Comparison of ENCODE assay signal across 12 mouse cellular contexts in the genomic region with DNA sequence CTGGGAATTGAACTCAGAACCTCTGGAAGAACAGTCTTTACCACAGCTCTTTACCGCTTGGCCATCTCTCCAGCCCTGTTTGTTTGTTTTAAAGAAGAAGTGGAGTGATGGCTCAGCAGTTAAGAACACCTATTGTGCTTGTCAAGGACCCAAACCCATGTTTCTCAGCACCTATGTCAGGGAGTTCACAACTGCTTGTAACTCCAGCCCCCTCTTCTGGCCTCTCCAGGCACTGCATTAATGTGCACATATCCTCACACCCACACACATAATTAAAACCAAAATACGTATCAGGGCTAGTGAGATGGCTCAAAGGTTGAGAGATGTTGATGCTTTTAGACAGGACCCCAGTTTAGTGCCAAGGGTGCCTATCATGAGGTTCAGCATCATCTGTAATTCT.
DNase-seq lines count a peak whose midpoint lies in the region; ATAC-seq and TF ChIP-seq lines count a peak whose summit lies in the region.
"Had no signal": no experiment of that assay in that cellular context is flagged by ENCODE, and none has a peak within 500 bp of the region (broad histone marks: within the 10 kb centered on the region; RNA-seq: fewer than 3 reads in every experiment).

No protein-coding gene starts in this region.

- intact Hi-C loops in heart, adult 2 months (cut with DNase I): no loop called here

- no peak overlapping the region for H3K9ac ChIP-seq in heart, adult 2 months (ENCODE audit: low read depth, low read length)
- H3K9ac ChIP-seq in ES-Bruce4 (ENCODE audit: low read depth, poor library complexity, severe bottlenecking): no peak overlapping the region
- H3K9ac ChIP-seq: limb, embryonic 13.5 days had no signal

- no peak for DNase-seq in heart, adult 2 months
- no peak for DNase-seq in heart, embryonic 10.5 days (ENCODE audit: low spot score)
- DNase-seq in lung, postnatal 36 days: peak; percentile 15
- no peak for DNase-seq in lung, adult 2 months
- DNase-seq in induced T-regulatory cell, adult 2 months (ENCODE audit: low read depth): peak; percentile 42
- no peak for DNase-seq in right cerebral cortex, postnatal 25 days
- DNase-seq: cerebellum, postnatal 36 days; kidney, adult 8-10 months had no signal

- H3K36me3 ChIP-seq in heart, adult 2 months (ENCODE audit: control insufficient read depth, insufficient read depth, low read length): no peaks in the 10 kb centered on the region
- no peaks in the 10 kb centered on the region for H3K36me3 ChIP-seq in heart, embryonic 10.5 days
- no peaks in the 10 kb centered on the region for H3K36me3 ChIP-seq in ES-Bruce4 (ENCODE audit: control insufficient read depth, insufficient read depth, low read length, poor library complexity, severe bottlenecking)
- H3K36me3 ChIP-seq: G1E; limb, embryonic 13.5 days had no signal

- no peak for TF ChIP-seq EP300 in heart, adult 2 months (IDR thresholded peaks at IDR 0.05; ENCODE audit: insufficient read depth, low read depth, low read length)
- no peak for TF ChIP-seq EP300 in ES-Bruce4 (IDR thresholded peaks at IDR 0.05; ENCODE audit: insufficient read depth, low read depth, low read length)

- H3K79me2 ChIP-seq in heart, adult 2 months (replicated peaks; ENCODE audit: control insufficient read depth, insufficient read depth, low read length): no peaks in the 10 kb centered on the region

- H3K27me3 ChIP-seq in heart, adult 2 months (ENCODE audit: control insufficient read depth, insufficient read depth, low read length): no peaks in the 10 kb centered on the region
- no peaks in the 10 kb centered on the region for H3K27me3 ChIP-seq in heart, embryonic 10.5 days (ENCODE audit: insufficient read depth, poor library complexity, severe bottlenecking)
- no peaks in the 10 kb centered on the region for H3K27me3 ChIP-seq in ES-Bruce4 (ENCODE audit: control insufficient read depth, insufficient read depth, low read length, poor library complexity, severe bottlenecking)

- H3K9me3 ChIP-seq in heart, embryonic 10.5 days: no peaks in the 10 kb centered on the region
- no peaks in the 10 kb centered on the region for H3K9me3 ChIP-seq in ES-Bruce4 (replicated peaks; ENCODE audit: control insufficient read depth, insufficient read depth, low read length, poor library complexity, severe bottlenecking)
- H3K9me3 ChIP-seq: G1E; limb, embryonic 13.5 days had no signal

- H3K4me1 ChIP-seq in heart, adult 2 months (ENCODE audit: control insufficient read depth, insufficient read depth, low read length): no peaks in the 10 kb centered on the region
- peaks cover 12% of the 10 kb centered on the region for H3K4me1 ChIP-seq in heart, embryonic 10.5 days
- H3K4me1 ChIP-seq in lung, adult 2 months (ENCODE audit: control insufficient read depth, insufficient read depth, low read length): no peaks in the 10 kb centered on the region
- H3K4me1 ChIP-seq in ES-Bruce4 (ENCODE audit: control insufficient read depth, insufficient read depth, low read length): no peaks in the 10 kb centered on the region

- no peak overlapping the region for H3K4me3 ChIP-seq in heart, adult 2 months
- no peak overlapping the region for H3K4me3 ChIP-seq in heart, embryonic 10.5 days
- H3K4me3 ChIP-seq in lung, adult 2 months (replicated peaks; ENCODE audit: extremely low read depth, low read depth, low read length): no peak overlapping the region
- H3K4me3 ChIP-seq in ES-Bruce4 (ENCODE audit: low read depth, low read length): no peak overlapping the region
- H3K4me3 ChIP-seq: limb, embryonic 13.5 days had no signal

- ATAC-seq in frontal cortex, adult (ENCODE audit: low TSS enrichment): no peak

- 0 out of 2 replicates have a peak, but pooled peaks have one; percentile 19 for TF ChIP-seq CTCF in heart, adult 2 months (IDR thresholded peaks at IDR 0.05)
- TF ChIP-seq CTCF in lung, adult 2 months (IDR thresholded peaks at IDR 0.05; ENCODE audit: insufficient read depth, low read length): no peak
- TF ChIP-seq CTCF in ES-Bruce4 (IDR thresholded peaks at IDR 0.05; ENCODE audit: low read depth, low read length): peak; percentile 63

- 88% methylated on average over 2 of the region's 2 CpGs for WGBS in heart, adult 2 months
- WGBS in heart, embryonic 10.5 days: 84% methylated on average over 2 of the region's 2 CpGs
- 85% methylated on average over 2 of the region's 2 CpGs for WGBS in lung, adult 2 months

- H3K27ac ChIP-seq in heart, adult 2 months: no peak overlapping the region
- no peak overlapping the region for H3K27ac ChIP-seq in heart, embryonic 10.5 days
- no peak overlapping the region for H3K27ac ChIP-seq in ES-Bruce4 (ENCODE audit: insufficient read depth, low read length)
- H3K27ac ChIP-seq: limb, embryonic 13.5 days had no signal

- no peak for TF ChIP-seq POLR2A in heart, adult 2 months (IDR thresholded peaks at IDR 0.05; ENCODE audit: insufficient read depth, low read depth, low read length)
- TF ChIP-seq POLR2A in lung, adult 2 months (IDR thresholded peaks at IDR 0.05; ENCODE audit: borderline replicate concordance, extremely low read depth, low read depth, low read length): no peak
- TF ChIP-seq POLR2A in ES-Bruce4 (IDR thresholded peaks at IDR 0.05; ENCODE audit: insufficient read depth, low read length): no peak

Comparison
In these comparisons a context has a peak if more than half of its experiments do, and no peak if none do; other contexts are left out.
1. DNase-seq: peak in lung, postnatal 36 days (single experiment) and induced T-regulatory cell, adult 2 months (single experiment); none in heart, adult 2 months (0 of 2), heart, embryonic 10.5 days (single experiment), lung, adult 2 months (single experiment) and right cerebral cortex, postnatal 25 days (single experiment).